Mouse (Mus musculus) fibroblast of lung, adult 2 months (primary cell): ENCODE measurements at regions not wholly inside any gene's neighbourhood (a gene's known extent, or its start where the extent isn't known, plus 50 kb on each side); places are given as distances from the start of the nearest gene placed in this dataset.
A peak's percentile ranks its signal among the peaks of the same experiment; 100 is the strongest.

ENCODE experiments used
- DNase-seq: peaks from one replicate; pipeline ENCODE4 v3.0.0-alpha.2; 2011; ENCODE audit warnings: low read depth

DNA sequence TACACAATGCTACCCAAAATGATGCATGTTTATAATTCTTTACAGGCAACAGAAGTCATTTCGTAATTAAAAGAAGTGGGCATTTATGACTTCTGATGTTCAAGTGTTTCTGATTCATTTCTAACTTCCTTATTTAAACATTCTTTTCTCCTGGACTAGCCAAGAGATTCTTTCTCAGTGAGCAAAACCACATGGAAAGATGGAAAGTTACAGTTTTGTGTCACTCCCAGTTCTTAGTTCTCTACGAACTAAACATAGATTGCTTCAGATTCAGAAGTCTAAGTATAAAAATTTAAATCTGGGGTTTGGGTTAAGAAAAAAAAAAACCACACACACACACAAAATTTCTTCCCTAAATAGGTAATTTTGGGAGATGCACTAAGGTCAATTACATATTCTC lies 288.0 kb upstream of the Paip1 start:
- DNase-seq: no peak

- DNase-seq: no peak
Observed at GRCm38 (mm10) chr13:119143351-119143750, 285.1 kb upstream of the Paip1 start.

- no peak for DNase-seq
Observed at GRCm38 (mm10) chr13:119145713-119146112, 282.7 kb upstream of the Paip1 start.

GRCm38 (mm10) chr13:119147701-119148100 lies 280.7 kb upstream of the Paip1 start:
- no peak for DNase-seq

GRCm38 (mm10) chr13:119149141-119149540 lies 279.3 kb upstream of the Paip1 start:
- no peak for DNase-seq

GRCm38 (mm10) chr13:119150847-119151548 lies 277.4 kb upstream of the Paip1 start:
- DNase-seq: no peak

DNA sequence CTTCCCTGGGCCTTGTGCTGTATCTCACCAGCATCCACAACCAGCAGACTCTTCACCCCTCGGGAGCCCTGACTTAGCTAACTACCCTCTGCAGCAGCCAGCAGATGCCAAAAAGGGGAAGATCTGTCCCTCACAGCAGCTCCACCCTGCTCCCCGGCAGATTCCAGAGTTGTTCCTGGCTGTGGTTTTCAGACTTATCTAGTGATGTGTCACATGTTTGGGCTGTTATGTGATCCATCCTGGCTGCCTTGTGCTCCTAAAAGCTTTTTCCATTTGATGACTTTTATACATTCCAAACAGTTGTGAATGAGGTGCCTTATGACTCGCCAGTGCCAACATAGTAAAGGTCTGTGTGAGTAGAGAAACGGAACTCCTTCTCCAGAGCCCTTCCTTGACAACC lies 250.6 kb upstream of the Paip1 start:
- peak; percentile 14 for DNase-seq

DNA sequence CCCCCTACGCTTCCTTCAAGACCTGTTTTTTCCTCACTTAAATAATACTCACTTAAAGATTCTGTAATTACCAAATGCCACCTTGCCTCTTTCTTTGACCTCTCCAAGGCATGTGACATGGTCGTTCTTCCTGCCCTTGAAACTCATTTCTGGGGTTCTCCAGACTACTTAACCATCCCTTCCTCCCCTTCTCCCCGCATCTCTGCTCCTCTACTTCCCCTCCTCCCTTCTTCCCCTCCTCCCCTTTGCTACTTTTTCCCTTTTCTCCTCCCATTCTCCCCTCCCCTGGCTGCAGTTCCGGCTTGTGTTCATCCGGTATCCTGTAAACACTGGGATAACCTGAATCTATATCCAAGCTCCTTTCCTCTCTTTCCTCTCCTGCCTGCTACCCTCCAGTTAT lies 250.2 kb upstream of the Paip1 start:
- DNase-seq: no peak

DNA sequence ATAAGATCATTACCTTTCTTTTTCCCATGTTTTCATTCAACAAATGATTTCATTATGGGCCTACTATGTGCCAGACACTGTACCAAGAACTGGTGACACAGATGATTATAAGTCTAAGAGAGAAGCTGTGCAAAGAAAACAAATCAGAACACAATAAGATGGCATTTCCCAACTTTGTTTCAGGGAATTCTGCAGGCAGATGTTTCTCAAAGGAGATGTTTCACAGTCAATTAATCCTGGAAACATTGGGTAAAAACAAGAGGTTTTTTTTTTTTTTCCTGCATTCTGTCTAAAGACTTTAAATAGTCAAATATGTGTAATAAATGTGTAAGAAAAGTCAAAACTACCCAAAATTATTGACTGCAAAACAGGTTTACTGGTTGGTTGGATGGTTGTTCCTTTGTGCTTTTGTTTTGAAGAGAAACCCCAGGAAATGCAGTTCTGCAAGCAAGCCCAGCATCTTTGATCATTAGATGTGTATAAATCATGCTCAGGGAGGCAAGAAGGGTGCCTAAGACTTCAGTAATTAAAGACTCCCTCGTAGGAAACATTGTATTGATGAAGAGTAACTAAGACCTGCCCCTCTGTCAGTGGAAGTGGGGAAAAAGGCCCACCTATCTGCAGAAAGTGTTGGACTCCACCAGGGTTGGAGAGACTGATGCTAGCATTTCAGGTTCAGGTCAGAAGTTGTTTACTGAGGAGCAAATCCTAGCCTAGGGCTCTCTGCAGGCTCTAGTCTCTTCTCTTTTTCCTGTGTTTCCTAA lies 249.1 kb upstream of the Paip1 start:
- DNase-seq: no peak

- DNase-seq: no peak
Observed at GRCm38 (mm10) chr13:119184322-119184877, 244.0 kb upstream of the Paip1 start.

DNA sequence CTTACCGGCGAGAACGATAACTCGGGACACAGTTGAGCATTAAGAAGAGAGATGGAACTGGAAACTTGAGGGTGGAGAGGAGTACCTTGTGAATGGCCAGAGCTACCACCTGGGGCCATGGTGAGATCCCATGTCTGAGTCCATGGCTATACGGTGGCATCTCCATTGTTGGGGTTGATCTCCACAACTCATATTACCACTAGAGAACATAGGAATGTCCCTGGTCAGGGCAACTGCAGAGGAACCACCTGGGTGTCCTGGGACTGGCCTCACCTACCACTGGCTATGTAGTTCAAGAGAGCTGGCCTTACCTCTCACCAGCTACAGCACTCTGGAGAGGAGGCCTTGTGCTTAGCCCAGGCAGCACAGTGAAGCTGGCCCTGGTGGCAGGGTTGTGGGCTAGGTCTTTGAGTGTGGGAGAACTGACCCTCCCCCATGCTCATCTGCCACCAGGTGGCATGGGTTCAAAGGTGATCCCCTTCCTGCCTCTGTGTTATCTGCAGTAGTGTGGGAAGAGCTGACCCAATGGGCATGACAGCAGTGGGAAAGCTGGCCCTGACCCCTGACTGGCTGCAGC lies 242.7 kb upstream of the Paip1 start:
- no peak for DNase-seq

DNA sequence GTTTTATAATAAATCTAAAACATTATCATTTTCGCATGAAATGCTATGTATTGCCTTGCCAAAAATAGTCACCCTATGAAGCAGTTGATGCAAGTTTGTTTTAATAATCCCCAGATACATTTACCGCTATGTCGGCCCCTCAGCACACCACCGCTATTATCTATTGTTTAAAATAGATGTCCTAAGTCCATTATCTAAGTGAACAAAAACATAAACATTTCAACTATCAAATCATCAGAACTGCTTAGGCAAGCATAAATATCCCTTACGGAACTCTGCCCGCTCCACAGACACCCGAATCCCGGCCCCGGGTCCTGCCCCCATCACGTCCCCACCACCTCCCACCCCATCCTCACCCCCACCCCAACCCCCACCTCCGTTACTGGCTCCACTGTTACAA lies 196.8 kb upstream of the Paip1 start:
- no peak for DNase-seq

DNA sequence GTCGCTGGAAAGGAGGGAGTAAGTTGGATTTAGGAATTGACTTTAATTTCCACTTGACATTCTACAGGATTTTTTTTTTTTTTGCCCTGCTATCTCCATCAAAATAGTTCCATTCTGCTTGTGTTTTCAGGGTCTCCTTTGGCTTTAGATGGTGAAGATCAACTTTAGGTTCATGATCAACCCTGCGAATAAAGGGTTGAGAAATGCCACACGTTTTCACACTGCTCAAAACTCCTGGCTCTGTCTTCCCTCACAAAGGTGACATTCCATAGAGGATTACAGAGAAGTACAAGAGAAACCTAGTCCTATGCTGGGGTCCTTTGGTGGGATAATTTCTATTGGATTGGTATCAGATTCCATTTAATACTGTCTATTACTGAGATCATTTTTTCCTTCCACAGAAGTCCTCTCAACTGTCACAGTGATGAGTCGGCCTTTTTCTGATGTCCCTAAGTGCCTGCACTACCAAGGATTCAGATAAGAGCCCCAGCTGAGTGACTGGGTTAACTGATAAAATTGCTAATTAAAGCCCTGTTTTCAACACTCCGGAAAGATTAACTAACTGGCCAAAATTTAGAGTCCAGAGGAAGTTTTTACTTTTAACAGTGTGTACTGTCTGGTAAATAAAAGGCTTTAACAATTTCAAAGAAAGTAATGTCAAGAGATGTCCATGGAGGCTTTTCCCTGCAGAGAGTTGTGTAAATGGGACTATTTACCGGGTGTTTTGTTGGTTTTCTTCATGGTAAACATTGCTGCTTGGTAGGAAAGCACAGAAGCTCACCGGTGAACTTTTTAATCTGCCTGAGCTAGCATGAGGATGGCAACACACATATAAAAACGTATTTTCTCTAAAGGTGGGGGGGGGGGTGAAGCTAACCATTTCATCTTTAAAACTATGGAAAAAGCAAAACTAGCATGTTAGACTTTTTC lies 196.0 kb upstream of the Paip1 start:
- no peak for DNase-seq

DNA sequence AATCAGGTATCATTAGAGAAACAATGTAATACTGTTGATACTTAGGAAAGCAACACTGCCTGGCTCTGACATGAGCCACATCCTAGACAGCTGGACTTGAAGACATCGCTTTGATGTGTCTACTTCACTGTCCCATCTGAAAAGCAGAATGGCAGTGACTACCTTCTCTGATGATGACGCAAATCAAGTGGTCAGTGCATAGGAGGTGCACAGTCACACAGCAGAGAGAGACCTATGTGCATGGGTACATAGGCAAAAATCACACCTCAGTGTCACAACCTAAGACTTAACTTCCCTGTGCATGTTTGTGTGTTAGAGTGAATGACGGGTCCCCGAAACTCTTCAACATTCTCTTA lies 195.4 kb upstream of the Paip1 start:
- DNase-seq: no peak

DNA sequence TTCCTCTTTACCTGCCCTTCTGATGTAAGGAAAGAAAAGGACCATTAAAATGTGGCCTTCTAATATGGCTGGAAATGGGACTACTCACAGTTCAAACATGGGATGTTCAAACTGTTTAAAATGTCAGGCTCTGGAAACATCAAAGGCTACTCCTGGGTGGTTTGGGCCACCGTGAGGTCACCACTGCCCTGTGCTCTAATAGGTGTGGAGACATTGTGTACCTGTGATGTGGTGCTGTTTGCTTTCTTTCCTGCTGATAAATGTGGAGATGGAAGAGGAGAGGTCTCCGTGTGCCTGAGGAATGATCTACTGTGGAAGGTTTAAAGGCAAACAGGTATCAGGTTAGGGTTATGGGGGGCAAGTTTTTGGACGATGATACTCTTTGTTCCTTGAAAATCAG lies 194.5 kb upstream of the Paip1 start:
- no peak for DNase-seq

GRCm38 (mm10) chr13:119242358-119242757 lies 186.0 kb upstream of the Paip1 start:
- no peak for DNase-seq

DNA sequence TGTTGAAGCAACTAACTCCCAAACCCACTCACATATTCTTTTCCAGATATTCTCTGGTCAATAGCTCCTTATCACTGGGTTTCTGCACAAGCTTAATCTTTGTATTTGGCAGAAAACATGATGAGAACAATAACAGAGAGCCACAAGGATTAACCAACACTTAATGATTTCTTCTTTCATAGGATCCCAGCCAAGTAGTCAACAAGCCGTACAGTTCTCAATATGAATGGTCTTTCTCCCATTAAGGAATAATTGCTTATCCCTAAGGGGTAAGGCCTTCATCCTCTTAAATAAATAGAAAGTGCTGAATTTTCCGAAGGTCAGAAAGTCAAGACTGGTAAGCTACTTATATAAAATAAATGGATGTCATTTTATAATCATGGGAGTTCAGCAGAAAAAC lies 181.3 kb upstream of the Paip1 start:
- no peak for DNase-seq

DNA sequence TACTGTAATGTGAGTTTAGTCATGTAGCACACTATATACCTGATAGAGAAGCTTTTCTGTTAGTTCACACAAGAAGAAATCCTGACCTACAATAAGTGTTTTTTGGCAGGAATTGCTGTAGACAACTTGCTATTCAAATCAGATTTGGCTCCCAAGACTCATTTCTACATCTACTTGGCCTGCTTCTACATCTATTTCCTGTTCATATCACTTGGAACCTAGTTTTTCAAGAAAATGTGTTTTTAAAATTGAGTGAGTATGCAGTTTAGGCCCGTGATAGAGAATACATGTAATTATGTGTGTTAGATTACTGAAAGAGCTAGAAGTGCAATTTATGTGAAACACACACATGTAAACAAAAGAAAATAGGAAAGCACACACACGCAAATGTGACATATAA lies 176.4 kb upstream of the Paip1 start:
- peak; percentile 21 for DNase-seq

DNA sequence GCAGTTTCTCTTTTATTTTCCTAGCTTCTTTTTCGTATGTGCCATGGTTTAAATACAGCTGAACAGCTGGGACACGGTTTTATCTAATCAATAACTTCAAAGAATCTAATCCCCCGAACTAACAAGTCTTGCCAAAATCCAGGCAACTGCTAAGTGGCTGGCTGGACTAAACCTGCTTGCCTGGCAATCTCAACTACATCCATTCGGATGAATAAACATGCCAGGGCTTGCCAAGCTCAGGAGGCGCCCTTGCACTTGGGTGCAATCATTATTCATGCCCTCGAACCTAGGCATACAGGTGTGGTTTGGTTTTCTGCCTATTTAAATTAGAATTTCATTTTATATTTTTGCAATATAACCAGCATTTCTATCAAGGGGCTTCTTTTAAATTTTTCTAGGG lies 172.1 kb upstream of the Paip1 start:
- DNase-seq: no peak

- no peak for DNase-seq
Observed at GRCm38 (mm10) chr13:119258515-119258914, 169.9 kb upstream of the Paip1 start.

DNA sequence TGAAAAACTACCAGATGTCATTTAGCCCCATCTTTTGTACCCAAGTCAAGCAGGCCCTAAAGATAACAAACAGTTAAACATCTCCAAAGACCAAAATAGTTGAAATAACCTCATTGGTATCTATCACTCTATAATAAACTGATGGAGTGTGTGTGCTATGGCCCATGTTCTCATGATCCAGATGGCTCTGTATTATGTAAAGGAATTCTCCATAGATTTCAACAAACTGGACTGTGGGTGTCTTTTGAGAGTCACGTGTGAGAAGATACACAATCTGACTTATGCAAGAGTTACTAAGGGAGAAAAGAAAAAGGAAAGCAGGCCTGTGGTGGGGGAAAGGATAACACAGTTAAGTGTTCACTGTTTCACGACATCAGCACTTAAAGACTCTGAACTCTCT lies 164.8 kb upstream of the Paip1 start:
- no peak for DNase-seq
